Mouse (Mus musculus) cerebellum, adult 9-10 months (tissue): Measurements from ENCODE around the gene Sphk2.
"Not testable (repeated sequence)": the region's sequence is repeated elsewhere in the genome, so short reads cannot be mapped to it uniquely, and the experiment has no call there.

Experiments used
- DNase-seq: peaks from one replicate; pipeline ENCODE4 v3.0.0; 2022

The Sphk2 gene

GRCm38 (mm10) chr7:45689800-45690199 is 28.0 kb downstream of the Sphk2 start:
- DNase-seq = no peak

DNA sequence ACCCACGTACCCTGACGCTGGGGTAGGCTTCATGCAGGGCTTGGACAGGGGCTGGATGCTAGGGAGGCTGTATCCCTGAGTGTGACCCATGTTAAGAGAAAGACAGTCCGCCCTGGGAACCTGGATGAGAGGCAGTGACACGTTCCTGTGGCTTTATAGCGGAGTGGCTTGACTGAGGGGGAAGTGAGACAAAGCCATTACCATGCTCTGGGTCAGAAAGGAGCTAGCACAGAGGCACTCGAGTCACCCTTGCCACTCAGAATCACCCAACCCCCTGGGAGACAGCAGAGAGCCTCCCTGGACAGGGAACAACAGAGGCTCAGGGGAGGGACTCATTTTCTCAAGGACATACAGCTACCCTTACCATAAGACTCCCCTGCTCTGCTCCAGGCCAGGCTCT is 28.7 kb downstream of the Sphk2 start:
- no peak for DNase-seq

DNA sequence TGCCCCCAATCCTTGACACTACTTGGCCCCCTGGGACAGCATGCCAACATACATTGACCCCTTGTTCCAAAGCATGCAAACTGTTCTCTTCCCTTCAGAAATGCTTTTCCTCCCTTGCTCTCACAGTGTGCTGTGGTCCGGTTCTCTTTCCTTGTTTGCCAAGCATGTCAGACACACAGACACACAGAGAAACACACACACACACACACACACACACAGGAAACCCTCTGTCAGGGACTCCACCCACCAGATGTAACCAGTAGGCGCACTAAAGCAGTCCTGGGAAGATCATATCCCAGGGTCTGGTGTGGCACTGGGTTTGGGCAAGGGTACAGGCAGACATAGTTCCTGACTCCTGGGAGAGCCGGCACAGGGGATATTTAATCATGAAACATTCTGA is 31.0 kb downstream of the Sphk2 start:
- DNase-seq = no peak

- DNase-seq = no peak
Measured at GRCm38 (mm10) chr7:45685811-45686210, 32.0 kb downstream of the Sphk2 start.

DNA sequence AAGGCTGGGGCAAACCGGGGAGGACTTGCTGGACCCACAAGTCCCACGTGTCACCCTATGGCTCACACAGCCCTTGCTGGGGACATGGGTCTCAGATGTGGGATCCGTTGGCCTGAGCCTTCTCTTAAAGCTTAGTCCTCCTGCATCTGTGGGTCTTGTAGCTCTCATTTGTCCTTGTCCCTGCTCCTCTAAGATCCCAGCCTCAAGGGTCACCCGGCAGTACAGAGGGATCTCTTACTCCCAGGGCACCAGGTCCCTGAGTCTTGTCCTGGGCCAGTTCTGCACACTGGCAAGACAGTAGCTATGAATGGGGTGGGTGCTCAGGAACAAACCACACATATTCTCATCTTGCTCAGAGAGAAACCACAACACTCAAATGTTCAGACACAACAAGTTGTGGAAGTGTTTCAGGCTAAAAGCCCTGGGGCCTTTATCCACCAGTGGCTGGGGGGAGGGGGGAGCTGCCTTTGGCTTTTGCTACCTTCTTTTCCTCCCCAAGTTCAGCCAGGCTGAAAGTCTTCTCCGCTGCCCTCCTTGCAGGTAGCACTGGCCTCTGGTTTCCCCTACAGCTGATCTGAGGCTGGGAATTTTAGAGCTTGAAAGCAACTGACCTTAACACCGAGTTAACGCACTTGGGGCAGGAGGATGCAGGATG is 34.3 kb downstream of the Sphk2 start, which contains the start of gene Ntn5:
Ntn5 (plus strand) TSS at position 627 of the 655 bp plus-strand sequence.
- no peak for DNase-seq

GRCm38 (mm10) chr7:45682144-45683126 is 35.4 kb downstream of the Sphk2 start:
- DNase-seq = peak; percentile 89

GRCm38 (mm10) chr7:45681046-45681736 is 36.6 kb downstream of the Sphk2 start:
- DNase-seq = peak; percentile 61

DNA sequence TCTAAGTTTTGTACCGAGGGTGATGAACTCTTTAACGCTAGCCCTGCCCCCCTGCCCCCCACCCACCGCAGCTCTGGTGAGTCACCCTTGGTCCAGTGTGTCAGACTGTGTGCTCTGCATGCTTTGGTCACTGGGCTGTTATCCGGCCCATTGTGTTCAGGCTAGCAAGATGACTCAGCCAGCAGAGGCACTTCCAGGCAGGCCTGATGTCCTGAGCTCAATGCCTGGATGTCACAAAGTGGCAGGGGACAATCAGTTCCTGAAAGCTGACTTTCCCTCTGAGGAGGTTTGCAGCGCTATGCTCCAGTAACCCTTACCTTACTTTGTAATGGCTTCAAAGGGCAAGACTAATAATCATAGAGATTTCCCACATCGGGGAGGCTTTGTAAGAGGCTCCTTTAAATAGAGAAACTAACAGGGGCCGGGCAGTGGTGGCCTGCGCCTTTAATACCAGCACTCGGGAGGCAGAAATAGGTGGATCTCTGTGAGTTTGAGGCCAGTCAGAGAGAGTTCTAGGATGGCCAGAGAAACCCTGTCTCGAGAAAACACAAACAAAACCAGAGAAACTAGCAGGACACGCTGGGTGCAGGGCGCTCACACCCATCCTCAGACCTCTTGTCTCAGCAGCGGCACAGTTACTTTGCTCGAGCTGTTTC is 37.7 kb downstream of the Sphk2 start:
- DNase-seq = no peak

- no peak for DNase-seq
Measured at GRCm38 (mm10) chr7:45678513-45678912, 39.3 kb downstream of the Sphk2 start.

- DNase-seq = no peak
Measured at GRCm38 (mm10) chr7:45677627-45678295, 40.0 kb downstream of the Sphk2 start.

DNA sequence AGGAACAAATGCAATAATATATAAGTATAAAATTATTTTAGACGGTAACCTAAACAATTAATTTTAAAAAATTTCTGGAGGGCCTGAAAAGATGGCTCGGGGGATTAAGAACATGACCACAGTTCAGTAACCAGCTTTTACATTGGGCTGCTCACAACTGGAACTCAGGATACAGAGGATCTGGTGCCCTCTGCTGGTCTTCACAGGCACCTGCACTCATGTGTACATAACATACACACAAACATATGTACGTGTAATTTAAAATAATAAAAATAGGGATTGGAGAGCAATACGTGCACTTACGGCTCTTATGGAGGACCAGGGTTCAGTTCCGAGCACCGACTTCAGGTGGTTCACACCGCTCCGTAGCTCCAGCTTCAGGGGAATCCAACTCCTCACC is 48.9 kb downstream of the Sphk2 start:
- no peak for DNase-seq

DNA sequence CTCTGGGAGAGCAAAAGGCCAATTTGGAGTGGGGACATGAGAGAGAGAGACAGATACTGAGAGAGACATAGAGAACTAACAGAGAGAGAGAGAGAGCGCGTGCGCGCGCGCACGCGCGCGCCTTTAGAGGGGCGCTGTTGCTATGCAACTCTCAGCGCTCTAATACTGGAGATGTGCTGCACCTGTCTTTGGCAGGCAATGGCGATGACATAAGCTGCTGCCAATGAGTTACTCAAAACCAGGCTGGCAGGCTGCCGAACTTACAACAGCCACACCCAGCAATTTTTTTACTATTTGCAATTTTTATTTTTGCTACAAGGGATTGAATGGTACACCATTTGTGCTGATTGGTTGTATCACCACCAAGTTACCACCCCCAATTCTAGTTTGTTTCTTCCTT is 50.0 kb downstream of the Sphk2 start:
- DNase-seq = no peak

GRCm38 (mm10) chr7:45666161-45666560 is 51.6 kb downstream of the Sphk2 start, which contains the start of gene Fut2:
Fut2 (minus strand) TSS chr7:45666394.
- DNase-seq = no peak

- no peak for DNase-seq
Measured at GRCm38 (mm10) chr7:45665303-45666138, 52.3 kb downstream of the Sphk2 start.

DNA sequence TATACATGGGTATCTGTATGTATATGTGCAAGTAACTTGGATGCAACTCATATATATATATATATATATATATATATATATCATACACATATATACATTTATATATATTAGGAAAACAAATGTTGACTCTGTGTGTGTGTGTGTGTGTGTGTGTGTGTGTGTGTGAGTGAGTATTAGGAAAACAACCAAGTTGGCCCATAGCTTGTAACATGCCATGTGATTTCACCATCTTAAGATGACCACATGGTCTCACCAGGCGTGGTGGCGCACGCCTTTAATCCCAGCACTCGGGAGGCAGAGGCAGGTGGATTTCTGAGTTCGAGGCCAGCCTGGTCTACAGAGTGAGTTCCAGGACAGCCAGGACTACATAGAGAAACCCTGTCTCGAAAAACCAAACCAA is 56.1 kb downstream of the Sphk2 start:
- DNase-seq = not testable (repeated sequence)

DNA sequence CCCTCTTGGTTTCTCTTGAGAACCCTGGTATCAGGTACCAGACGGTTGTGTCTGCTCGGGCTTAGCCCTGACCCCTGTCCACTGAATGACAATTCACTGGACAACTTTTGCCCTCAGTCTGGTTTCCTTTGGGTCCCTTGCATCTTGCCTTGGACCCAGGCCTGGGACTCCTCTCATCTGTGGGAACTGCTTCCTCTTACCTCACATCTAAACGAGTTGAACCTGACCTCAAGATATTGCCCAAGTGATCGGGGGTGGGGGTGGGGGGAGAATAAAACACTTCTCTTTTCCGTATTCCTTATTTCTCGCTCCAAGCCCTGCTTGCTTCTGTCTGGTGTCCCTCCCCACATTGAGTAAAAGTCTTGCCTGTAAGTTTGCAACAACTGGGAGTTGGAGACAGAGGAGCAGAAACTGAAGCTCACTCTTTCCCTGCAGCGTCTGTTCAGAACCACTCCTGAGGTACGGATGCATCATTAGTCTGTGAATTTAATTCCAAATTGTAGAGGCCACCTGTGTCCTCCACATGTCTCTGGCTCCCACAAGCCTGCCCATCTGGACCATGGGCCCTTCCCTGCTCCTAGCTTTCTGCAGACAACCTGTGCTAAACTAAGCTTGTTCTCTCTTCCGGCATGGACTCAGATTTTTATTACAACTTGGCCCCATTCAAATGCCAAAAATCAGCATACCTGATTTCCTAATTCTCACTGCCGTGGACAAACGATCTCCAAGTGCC is 56.9 kb downstream of the Sphk2 start:
- no peak for DNase-seq
